Mouse (Mus musculus): ENCODE data around the gene H2afv.

GRCm38 (mm10) chr11:6477350-6477749, 33.1 kb upstream of the H2afv start:
- TF ChIP-seq POLR2A (IDR thresholded peaks at IDR 0.05; ENCODE audit: low read depth, low read length) (no peak), CTCF (IDR thresholded peaks at IDR 0.05; ENCODE audit: extremely low read depth, insufficient read depth, insufficient read length, insufficient replicate concordance) (no peak)

Data from spleen, adult 2 months (tissue).